Mouse (Mus musculus): Measurements from ENCODE around the gene Gm19684. TPM values are rescaled to one million over a fixed set of nuclear protein-coding genes. Genes with fewer than 3 reads are reported as not detected.
"Not testable (repeated sequence)": the region's sequence is repeated elsewhere in the genome, so short reads cannot be mapped to it uniquely, and the experiment has no call there.

Gene Gm19684
- polyA plus RNA-seq, 1 experiment: not detected

DNA sequence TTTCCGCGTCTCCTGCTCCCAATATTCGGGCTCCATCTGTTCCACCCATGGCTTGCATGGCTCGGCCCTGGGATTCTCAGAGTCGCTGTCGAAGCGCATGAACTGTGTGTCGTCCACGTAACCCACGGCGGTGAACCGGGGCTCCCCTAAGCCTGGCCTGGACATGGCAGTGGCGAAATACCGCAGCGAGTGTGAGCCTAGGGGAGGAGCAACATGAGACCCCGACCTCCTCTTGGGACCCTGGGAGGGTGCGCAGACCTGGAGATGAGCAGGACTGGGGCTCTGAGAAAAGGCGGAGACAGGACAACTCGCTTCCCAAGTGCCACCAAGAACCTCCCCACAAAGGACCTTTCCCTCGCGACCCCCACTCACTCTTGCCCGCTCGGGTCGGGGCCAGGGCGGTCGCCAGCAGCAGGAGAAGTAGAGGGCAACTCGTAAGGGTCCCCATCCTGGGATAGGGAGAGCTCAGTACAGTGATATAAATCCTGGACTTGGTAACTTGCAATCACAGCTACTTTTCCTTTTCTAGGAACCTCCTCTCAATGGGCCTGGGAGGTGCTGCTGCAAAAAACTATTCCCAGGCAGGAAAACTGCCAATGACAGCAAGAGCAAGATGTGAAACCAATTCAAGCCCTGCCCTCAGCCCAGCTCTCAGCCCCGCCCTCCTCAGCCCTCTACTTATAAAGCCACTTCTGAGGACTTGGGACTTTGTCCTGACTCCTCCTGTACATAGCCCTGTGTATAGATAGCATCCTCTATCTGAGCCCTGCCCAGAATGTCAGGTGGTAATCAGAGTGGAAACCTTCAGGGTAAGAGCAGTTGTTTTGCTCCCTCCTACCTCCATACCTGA is 7.7 kb downstream of the Gm19684 start, which contains the start of gene Gm7030:
Gm7030 (minus strand) TSS at position 458 of the 850 bp plus-strand sequence.
- H3K36me3 ChIP-seq (ENCODE audit: control insufficient read depth, insufficient read depth, low read length); H3K4me3 ChIP-seq (ENCODE audit: control insufficient read depth, low read depth, low read length); H3K4me1 ChIP-seq (ENCODE audit: control insufficient read depth, insufficient read depth, low read length); H3K27me3 ChIP-seq (ENCODE audit: control insufficient read depth, insufficient read depth, low read length); H3K27ac ChIP-seq (ENCODE audit: control insufficient read depth, insufficient read depth, low read depth, low read length): not testable (repeated sequence)

DNA sequence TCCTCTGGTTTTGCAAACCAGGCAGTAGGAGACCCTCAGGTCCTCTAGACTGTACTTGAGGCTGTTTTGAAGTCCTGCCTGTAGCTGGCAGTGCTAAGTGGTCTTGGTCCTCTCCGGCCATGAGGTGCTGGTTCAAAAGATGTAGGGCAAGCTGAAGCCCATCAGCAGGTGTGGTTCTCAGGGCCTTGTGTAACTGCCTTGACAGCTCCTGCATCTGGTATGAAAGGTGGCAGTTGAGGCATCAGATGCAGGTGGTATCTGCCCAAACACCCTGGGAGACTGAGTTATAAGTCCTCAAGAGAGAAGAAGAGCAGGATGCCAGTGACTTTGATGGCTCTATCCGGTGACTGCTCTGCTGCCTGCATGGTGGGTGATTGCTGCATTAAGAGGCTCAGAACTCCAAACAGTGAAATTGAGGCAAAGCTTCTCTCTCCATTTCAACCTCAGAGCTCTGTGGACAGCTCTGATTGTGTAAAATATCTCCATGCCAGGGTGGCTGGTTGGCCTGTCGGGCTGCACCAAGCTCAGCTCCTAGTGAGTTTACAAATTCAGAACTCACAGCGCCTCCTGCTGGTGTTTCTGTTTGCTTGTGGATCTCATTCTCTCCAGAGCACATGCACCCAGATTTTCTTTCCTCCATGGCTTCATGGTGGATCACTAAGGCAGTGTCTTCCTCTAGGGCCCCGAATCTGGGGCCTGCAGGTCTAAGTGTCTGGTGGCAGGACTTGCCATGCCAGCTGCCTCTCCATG is 10.2 kb downstream of the Gm19684 start:
- Histone ChIP-seq H3K36me3 (ENCODE audit: control insufficient read depth, insufficient read depth, low read length) (no peaks in the 10 kb centered on the region), H3K27ac (ENCODE audit: control insufficient read depth, insufficient read depth, low read depth, low read length) (no peak overlapping the region), H3K4me1 (ENCODE audit: control insufficient read depth, insufficient read depth, low read length) (no peaks in the 10 kb centered on the region), H3K4me3 (ENCODE audit: control insufficient read depth, low read depth, low read length) (no peak overlapping the region), H3K27me3 (ENCODE audit: control insufficient read depth, insufficient read depth, low read length) (no peaks in the 10 kb centered on the region)
- no peak for TF ChIP-seq POLR2A (IDR thresholded peaks at IDR 0.05; ENCODE audit: control insufficient read depth, low read depth, low read length)
- no peak for TF ChIP-seq CTCF (IDR thresholded peaks at IDR 0.05; ENCODE audit: control insufficient read depth, insufficient read depth, insufficient replicate concordance, low read depth, low read length)

DNA sequence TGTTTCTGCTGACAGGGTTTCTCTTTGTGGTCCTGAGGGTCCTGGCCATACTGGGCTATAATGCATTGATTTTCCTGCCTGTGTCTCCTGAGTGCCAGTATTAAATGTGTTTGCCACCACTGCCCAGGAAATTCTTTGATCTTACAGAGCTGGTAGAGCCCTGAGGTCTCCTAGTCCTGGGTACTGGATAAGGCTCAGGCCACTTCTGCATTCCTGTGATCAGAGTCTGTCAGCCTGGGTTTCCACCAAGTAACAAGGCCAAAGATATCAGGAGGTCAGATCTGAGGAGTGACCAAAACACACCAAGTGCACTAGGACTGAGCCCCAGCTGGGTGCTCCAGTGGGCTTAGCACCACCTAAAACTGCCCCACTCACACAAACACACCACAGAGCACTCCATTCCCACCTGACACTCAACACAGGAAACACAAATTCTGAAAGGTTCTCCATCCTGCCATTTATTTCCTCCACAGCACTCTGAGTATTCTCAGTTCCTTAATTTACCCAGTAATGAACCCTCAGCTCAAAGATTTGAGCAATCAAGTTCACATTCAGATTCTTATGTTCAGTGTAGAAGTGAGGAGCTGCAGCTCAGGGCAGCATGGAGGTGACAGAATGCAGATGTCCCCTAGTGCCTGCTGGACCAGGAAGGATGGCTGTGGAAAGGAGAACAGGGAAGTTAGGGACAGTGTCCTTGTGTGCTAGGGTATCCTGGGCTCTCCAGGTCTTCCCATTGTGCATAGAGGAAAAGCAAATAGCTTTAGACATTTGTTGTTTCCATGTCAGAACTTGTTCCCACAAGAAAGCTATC is 14.1 kb downstream of the Gm19684 start:
- not testable (repeated sequence) for H3K27me3 ChIP-seq (ENCODE audit: control insufficient read depth, insufficient read depth, low read length)

DNA sequence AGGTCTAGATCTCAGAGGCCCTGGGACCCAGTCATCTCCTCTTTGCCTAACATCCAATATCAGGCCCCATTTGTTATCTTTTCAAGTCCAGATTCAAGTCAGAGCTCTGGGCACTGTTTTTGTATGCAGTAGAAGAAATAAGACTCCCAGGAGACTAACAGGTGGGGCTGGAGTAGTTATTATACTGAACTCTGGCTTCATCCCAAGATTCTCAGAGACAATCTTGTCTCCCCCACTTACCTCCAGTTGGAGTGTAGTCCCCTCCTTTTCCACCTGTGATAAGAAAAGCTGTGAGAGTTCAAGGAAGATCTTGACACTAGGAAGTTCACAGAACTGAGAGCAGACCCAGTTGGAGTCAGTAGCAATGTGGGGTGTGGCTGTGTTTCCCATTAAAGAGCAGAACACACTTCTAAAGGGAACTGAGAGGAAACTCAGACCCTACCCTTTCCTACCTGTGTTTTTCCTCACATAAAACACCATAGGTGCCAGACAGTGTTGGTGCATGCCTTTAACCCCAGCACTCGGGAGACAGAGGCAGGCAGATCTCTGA is 14.9 kb downstream of the Gm19684 start:
- not testable (repeated sequence) for H3K4me3 ChIP-seq (ENCODE audit: control insufficient read depth, low read depth, low read length); H3K27me3 ChIP-seq (ENCODE audit: control insufficient read depth, insufficient read depth, low read length); H3K4me1 ChIP-seq (ENCODE audit: control insufficient read depth, insufficient read depth, low read length); H3K27ac ChIP-seq (ENCODE audit: control insufficient read depth, insufficient read depth, low read depth, low read length); H3K36me3 ChIP-seq (ENCODE audit: control insufficient read depth, insufficient read depth, low read length)

More for the DNA sequence above, 14.1 kb downstream of the Gm19684 start:
- H3K4me1 ChIP-seq (ENCODE audit: control insufficient read depth, insufficient read depth, low read length); H3K27ac ChIP-seq (ENCODE audit: control insufficient read depth, insufficient read depth, low read depth, low read length); H3K36me3 ChIP-seq (ENCODE audit: control insufficient read depth, insufficient read depth, low read length); H3K4me3 ChIP-seq (ENCODE audit: control insufficient read depth, low read depth, low read length): not testable (repeated sequence)

DNA sequence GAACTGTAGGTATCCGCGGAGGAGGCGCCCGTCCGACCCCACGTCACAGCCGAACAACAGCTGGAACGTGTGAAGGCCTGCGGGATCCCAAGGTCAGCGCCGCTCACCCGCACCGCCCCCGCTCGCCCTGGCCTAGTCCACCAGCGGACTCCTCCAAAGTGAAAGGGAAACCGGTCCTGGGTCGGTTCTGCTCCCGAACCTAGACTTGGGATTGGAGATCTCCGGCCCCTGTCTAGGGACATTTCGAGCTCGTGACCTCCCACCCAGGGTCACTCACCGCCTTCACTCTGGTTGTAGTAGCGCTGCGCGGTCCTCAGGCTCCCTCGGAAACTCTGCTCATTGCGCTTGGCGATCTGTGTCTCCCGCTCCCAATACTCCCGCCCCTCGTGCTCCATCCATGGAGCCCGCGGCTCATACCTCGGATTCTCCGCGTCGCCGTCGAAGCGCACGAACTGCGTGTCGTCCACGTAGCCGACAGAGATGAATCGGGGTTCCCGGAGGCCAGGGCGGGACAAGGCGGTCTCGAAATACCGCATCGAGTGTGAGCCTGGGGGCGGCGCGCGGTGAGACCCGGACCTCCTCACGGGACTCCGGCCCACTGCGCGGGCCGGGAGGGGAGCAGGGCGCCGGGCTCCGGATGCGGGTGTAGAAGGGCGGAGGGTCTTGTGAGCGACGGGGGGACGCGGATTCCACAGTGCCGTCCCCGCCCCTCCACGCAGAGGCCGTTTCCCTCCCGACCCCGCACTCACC is 23.8 kb downstream of the Gm19684 start:
- TF ChIP-seq POLR2A (IDR thresholded peaks at IDR 0.05; ENCODE audit: control insufficient read depth, low read depth, low read length): no peak
- TF ChIP-seq CTCF (IDR thresholded peaks at IDR 0.05; ENCODE audit: control insufficient read depth, insufficient read depth, insufficient replicate concordance, low read depth, low read length): no peak
- H3K27me3 ChIP-seq (ENCODE audit: control insufficient read depth, insufficient read depth, low read length): no peaks in the 10 kb centered on the region
- H3K27ac ChIP-seq (ENCODE audit: control insufficient read depth, insufficient read depth, low read depth, low read length): no peak overlapping the region

DNA sequence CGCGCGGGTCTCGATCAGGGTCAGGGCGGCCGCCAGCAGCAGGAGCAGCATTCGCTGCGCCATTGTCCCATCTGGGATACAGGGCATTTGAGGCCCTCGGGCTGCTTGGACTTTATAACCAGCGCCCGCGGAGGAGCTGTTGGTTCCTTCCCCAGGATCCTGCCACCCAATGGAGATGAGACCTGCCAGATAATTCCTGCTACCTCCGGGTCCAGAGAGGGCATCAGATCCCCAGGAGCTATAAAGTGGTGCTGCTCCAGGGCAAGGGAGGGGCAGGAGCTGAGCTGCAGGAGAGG is 24.3 kb downstream of the Gm19684 start:
- H3K27me3 ChIP-seq (ENCODE audit: control insufficient read depth, insufficient read depth, low read length); H3K27ac ChIP-seq (ENCODE audit: control insufficient read depth, insufficient read depth, low read depth, low read length); H3K4me3 ChIP-seq (ENCODE audit: control insufficient read depth, low read depth, low read length); H3K36me3 ChIP-seq (ENCODE audit: control insufficient read depth, insufficient read depth, low read length); H3K4me1 ChIP-seq (ENCODE audit: control insufficient read depth, insufficient read depth, low read length): not testable (repeated sequence)

More for the DNA sequence above, 23.8 kb downstream of the Gm19684 start:
- Histone ChIP-seq H3K36me3 (ENCODE audit: control insufficient read depth, insufficient read depth, low read length) (no peaks in the 10 kb centered on the region), H3K4me1 (ENCODE audit: control insufficient read depth, insufficient read depth, low read length) (peaks cover 5% of the 10 kb centered on the region; the same call in 1 of the 2 replicates), H3K4me3 (ENCODE audit: control insufficient read depth, low read depth, low read length) (peak overlapping the region; percentile 58)

DNA sequence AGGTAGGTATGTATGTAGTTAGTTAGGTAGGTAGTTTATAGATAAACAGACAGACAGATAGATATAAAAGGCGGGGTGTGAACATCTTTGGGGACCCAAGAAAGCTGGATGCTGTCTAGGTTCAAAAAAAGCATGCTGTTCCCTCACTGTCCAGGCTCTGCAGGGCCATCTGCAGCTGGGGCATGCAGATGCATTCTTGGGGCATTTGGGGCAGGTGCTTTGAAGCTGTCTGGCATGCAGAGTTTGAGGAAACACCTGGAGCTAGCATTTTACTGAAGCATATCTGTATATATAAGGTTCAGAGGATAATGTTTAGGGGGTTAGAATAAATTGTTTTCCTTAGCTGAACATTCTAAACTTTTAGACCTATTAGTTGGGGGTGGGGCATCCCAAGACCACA is 25.5 kb downstream of the Gm19684 start:
- not testable (repeated sequence) for H3K27ac ChIP-seq (ENCODE audit: control insufficient read depth, insufficient read depth, low read depth, low read length); H3K27me3 ChIP-seq (ENCODE audit: control insufficient read depth, insufficient read depth, low read length)

DNA sequence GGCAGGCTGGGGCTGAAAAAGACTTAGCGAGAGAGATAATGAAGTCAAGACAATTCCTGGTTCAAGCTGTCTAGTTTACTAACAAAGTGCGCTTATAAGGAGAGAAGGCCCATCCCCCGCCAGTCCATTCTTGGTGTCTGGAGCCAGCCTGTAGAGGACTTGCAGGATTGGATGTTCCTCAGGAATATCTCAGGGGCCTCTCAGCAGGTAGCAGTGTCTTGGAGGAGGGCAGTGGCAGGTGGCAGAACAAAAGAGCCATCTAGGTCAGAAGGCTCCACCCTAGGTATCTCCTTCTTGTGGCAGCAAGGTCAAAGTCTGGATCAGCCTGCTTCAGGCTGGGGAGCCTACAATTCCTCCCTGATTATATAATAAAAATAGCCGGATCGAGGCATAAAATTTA is 27.0 kb downstream of the Gm19684 start:
- H3K27ac ChIP-seq (ENCODE audit: control insufficient read depth, insufficient read depth, low read depth, low read length); H3K4me3 ChIP-seq (ENCODE audit: control insufficient read depth, low read depth, low read length); H3K27me3 ChIP-seq (ENCODE audit: control insufficient read depth, insufficient read depth, low read length); H3K4me1 ChIP-seq (ENCODE audit: control insufficient read depth, insufficient read depth, low read length); H3K36me3 ChIP-seq (ENCODE audit: control insufficient read depth, insufficient read depth, low read length): not testable (repeated sequence)

More for the DNA sequence above, 25.5 kb downstream of the Gm19684 start:
- not testable (repeated sequence) for H3K4me3 ChIP-seq (ENCODE audit: control insufficient read depth, low read depth, low read length); H3K36me3 ChIP-seq (ENCODE audit: control insufficient read depth, insufficient read depth, low read length); H3K4me1 ChIP-seq (ENCODE audit: control insufficient read depth, insufficient read depth, low read length)

DNA sequence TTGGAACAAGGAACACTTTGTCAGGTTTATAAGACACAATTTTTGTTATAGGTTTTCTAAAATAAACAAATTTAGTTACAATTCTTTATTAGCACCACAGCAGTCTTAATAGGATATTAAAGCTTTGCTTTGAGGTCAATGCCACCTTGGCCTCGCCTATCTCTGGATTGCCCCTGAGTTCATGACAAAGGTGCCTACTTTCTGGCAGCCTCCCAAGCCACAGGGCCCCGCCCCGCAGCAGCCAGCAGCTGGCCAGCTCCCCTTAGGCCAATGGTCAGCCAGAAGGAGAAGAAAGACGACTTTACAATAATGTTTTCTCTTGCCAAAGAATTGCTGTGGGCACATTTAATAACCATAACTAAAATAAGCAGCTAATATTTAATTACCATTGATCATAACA is 29.7 kb downstream of the Gm19684 start:
- H3K27ac ChIP-seq (ENCODE audit: control insufficient read depth, insufficient read depth, low read depth, low read length); H3K4me3 ChIP-seq (ENCODE audit: control insufficient read depth, low read depth, low read length); H3K27me3 ChIP-seq (ENCODE audit: control insufficient read depth, insufficient read depth, low read length); H3K36me3 ChIP-seq (ENCODE audit: control insufficient read depth, insufficient read depth, low read length); H3K4me1 ChIP-seq (ENCODE audit: control insufficient read depth, insufficient read depth, low read length): not testable (repeated sequence)

Measured in testis, adult 2 months (tissue).